Mouse (Mus musculus) midbrain, postnatal 0 days (tissue): ENCODE data around the gene 1700017N19Rik. TPM values are rescaled to one million over a fixed set of nuclear protein-coding genes. Genes with fewer than 3 reads are reported as not detected.
A peak's percentile ranks its signal among the peaks of the same experiment; 100 is the strongest.
"Not testable (repeated sequence)": the region's sequence is repeated elsewhere in the genome, so short reads cannot be mapped to it uniquely, and the experiment has no call there.

Experiments
- ATAC-seq: fragments of 200-750 bp; cut with Nextera tagmentation; 2 replicates; pipeline ENCODE4 v1.8.0; 2017; ENCODE audit warnings: moderate number of reproducible peaks, mild to moderate bottlenecking, moderate TSS enrichment, moderate library complexity; ENCODE audit not compliant: low FRiP score
- DNase-seq: peaks from one replicate; pipeline ENCODE4 v3.0.0-alpha.2; 2015; ENCODE audit warnings: low spot score
- H3K27ac ChIP-seq: fragments of 300-500 bp; sonication (generic); 2 replicates; pipeline ENCODE4 v1.5.1; 2014; ENCODE audit warnings: low read depth, mild to moderate bottlenecking, low read length, mixed read lengths
- H3K27me3 ChIP-seq: fragments of 300-500 bp; sonication (generic); 2 replicates; pipeline ENCODE4 v1.6.1; 2014; ENCODE audit warnings: low read length, control low read depth, mixed read lengths; ENCODE audit not compliant: insufficient read depth
- H3K36me3 ChIP-seq: fragments of 300-500 bp; sonication (generic); 2 replicates; pipeline ENCODE4 v1.6.1; 2014; ENCODE audit warnings: low read length, control low read depth, mixed read lengths; ENCODE audit not compliant: insufficient read depth
- H3K4me1 ChIP-seq: fragments of 300-500 bp; sonication (generic); 2 replicates; pipeline ENCODE4 v1.6.1; 2014; ENCODE audit warnings: mild to moderate bottlenecking, control low read depth, antibody characterized with exemption, low read length, mixed read lengths; ENCODE audit not compliant: insufficient read depth
- H3K4me2 ChIP-seq: fragments of 300-500 bp; sonication (generic); 2 replicates; pipeline ENCODE4 v1.6.1; 2014; ENCODE audit warnings: low read depth, mild to moderate bottlenecking, low read length, mixed read lengths; ENCODE audit not compliant: poor library complexity, severe bottlenecking
- H3K4me3 ChIP-seq: fragments of 300-500 bp; sonication (generic); 2 replicates; pipeline ENCODE4 v1.5.1; 2014; ENCODE audit warnings: low read depth, mild to moderate bottlenecking, low read length, moderate library complexity
- H3K9ac ChIP-seq: fragments of 300-500 bp; sonication (generic); replicated peaks from 2 replicates; pipeline ENCODE4 v1.6.1; 2014; ENCODE audit warnings: mild to moderate bottlenecking, low read length, moderate library complexity, mixed read lengths; ENCODE audit not compliant: poor library complexity, severe bottlenecking
- H3K9me3 ChIP-seq: fragments of 300-500 bp; sonication (generic); 2 replicates; pipeline ENCODE4 v1.6.1; 2016; ENCODE audit warnings: low read length, control low read depth
- CTCF ChIP-seq: IDR thresholded peaks from 2 replicates; pipeline ENCODE4 v1.5.1; 2016; ENCODE audit warnings: antibody characterized with exemption, mild to moderate bottlenecking
- WGBS: fragments of 180-500 bp; shearing (Covaris S2); extraction: QIAGEN DNeasy Blood & Tissue Kit; methylation state at CpG from one replicate; pipeline ENCODE4 v1.1.7; 2014; 5-methylcytosine and 5-hydroxymethylcytosine counted together
- polyA plus RNA-seq: library from polyadenylated mRNA; unstranded; fragments of >200 nt; fragmentation: Nextera tagmentation; extraction: Ambion mirVana; gene quantifications from 2 replicates; pipeline ENCODE4 v1.2.1, GENCODE M21; 2015
- total RNA-seq: library from RNA; depleted of rRNA; stranded (reverse); fragments of >200 nt; gene quantifications from 2 replicates; pipeline ENCODE4 v1.2.3, GENCODE M21; 2014; rRNA removed

The 1700017N19Rik gene
- total RNA-seq (not detected in 2 replicates), polyA plus RNA-seq (0.25 and 0.27 TPM in 2 replicates)

- peak within 1 kb of the TSS; percentile 69 for H3K4me3 ChIP-seq
- 0 out of 2 replicates have a peak, but pooled peaks cover under 1% of the 10 kb centered on the region for H3K36me3 ChIP-seq
- H3K4me2 ChIP-seq, result peak within 1 kb of the TSS; percentile 61
- no peaks in the 10 kb centered on the region for H3K9me3 ChIP-seq
- no peak for TF ChIP-seq CTCF
- DNase-seq, result no peak
- 82% methylated on average over 1 of the region's 1 CpGs for WGBS
- no peak for ATAC-seq
- H3K27me3 ChIP-seq, result no peaks in the 10 kb centered on the region
- H3K9ac ChIP-seq, result no peak within 1 kb of the TSS
- H3K27ac ChIP-seq, result no peak within 1 kb of the TSS
- no peaks in the 10 kb centered on the region for H3K4me1 ChIP-seq
Measured at GRCm38 (mm10) chr10:100590323-100590722, at the start of gene 1700017N19Rik, which contains the start of gene 4930430F08Rik. Gene 1700017N19Rik (plus strand): TSS chr10:100590484. Gene 4930430F08Rik (minus strand): TSS chr10:100590423.

- Histone ChIP-seq H3K4me3 (no peak overlapping the region), H3K4me2 (no peak overlapping the region), H3K27ac (no peak overlapping the region), H3K36me3 (0 out of 2 replicates have a peak, but pooled peaks cover 9% of the 10 kb centered on the region), H3K9me3 (no peaks in the 10 kb centered on the region), H3K9ac (no peak overlapping the region), H3K4me1 (no peaks in the 10 kb centered on the region), H3K27me3 (no peaks in the 10 kb centered on the region)
- no peak for DNase-seq
- no peak for TF ChIP-seq CTCF
- WGBS, result 59% methylated on average over 3 of the region's 3 CpGs
- no peak for ATAC-seq
Measured at GRCm38 (mm10) chr10:100556566-100557175, 33.6 kb upstream of the 1700017N19Rik start.

GRCm38 (mm10) chr10:100560194-100560883 is 29.9 kb upstream of the 1700017N19Rik start:
- not testable (repeated sequence) for H3K9ac ChIP-seq, ATAC-seq, H3K4me1 ChIP-seq, DNase-seq, H3K4me3 ChIP-seq, H3K27me3 ChIP-seq, H3K27ac ChIP-seq, H3K4me2 ChIP-seq, H3K9me3 ChIP-seq
- H3K36me3 ChIP-seq, result peaks cover 11% of the 10 kb centered on the region; the same call in 1 of the 2 replicates
- WGBS, result 96% methylated on average over 3 of the region's 3 CpGs

GRCm38 (mm10) chr10:100564112-100564511 is 26.2 kb upstream of the 1700017N19Rik start:
- H3K4me1 ChIP-seq, result no peaks in the 10 kb centered on the region
- ATAC-seq (no peak), DNase-seq (no peak)
- H3K27me3 ChIP-seq, result no peaks in the 10 kb centered on the region
- TF ChIP-seq CTCF, result no peak
- H3K36me3 ChIP-seq, result peaks cover 18% of the 10 kb centered on the region; the same call in 1 of the 2 replicates
- no peak overlapping the region for H3K9ac ChIP-seq
- no peaks in the 10 kb centered on the region for H3K9me3 ChIP-seq
- no peak overlapping the region for H3K4me2 ChIP-seq
- WGBS, result 93% methylated on average over 3 of the region's 3 CpGs
- no peak overlapping the region for H3K27ac ChIP-seq
- H3K4me3 ChIP-seq, result no peak overlapping the region

- Histone ChIP-seq H3K4me1 (no peaks in the 10 kb centered on the region), H3K4me3 (no peak overlapping the region), H3K9me3 (no peaks in the 10 kb centered on the region), H3K36me3 (peaks cover 26% of the 10 kb centered on the region; the same call in 1 of the 2 replicates), H3K27me3 (no peaks in the 10 kb centered on the region), H3K27ac (no peak overlapping the region), H3K4me2 (no peak overlapping the region), H3K9ac (no peak overlapping the region)
- DNase-seq, result no peak
- no peak for TF ChIP-seq CTCF
- ATAC-seq, result no peak
- WGBS, result 88% methylated on average over 3 of the region's 3 CpGs
Measured at GRCm38 (mm10) chr10:100571707-100572106, 18.6 kb upstream of the 1700017N19Rik start.
